Mouse (Mus musculus): ENCODE measurements around the gene Irf2bpl.

Gene Irf2bpl

DNA sequence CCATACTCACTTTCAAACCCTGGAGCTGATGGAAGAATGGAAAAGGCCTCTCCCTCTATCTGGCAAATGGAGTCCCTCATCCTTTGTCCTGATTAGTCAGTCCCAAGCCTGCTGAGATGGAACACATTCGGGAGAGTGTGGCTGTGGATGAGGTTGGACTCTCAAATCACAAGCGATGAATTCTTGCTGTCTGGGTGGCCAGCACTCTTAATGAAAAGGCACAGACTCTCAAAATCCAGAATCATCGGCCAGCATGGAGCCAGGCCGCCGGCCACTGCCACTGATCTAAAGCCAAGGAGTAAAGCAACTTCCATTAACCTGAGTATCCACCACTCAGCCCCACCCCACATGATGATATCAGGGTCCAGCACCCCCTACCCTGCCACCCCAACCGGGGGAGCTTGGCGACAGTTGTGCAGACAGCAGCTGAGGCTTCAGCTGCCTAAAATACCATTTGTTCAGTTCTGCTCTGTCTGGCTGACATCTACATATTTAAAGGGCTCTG lies 13.2 kb upstream of the Irf2bpl start:
- no peak for DNase-seq

DNA sequence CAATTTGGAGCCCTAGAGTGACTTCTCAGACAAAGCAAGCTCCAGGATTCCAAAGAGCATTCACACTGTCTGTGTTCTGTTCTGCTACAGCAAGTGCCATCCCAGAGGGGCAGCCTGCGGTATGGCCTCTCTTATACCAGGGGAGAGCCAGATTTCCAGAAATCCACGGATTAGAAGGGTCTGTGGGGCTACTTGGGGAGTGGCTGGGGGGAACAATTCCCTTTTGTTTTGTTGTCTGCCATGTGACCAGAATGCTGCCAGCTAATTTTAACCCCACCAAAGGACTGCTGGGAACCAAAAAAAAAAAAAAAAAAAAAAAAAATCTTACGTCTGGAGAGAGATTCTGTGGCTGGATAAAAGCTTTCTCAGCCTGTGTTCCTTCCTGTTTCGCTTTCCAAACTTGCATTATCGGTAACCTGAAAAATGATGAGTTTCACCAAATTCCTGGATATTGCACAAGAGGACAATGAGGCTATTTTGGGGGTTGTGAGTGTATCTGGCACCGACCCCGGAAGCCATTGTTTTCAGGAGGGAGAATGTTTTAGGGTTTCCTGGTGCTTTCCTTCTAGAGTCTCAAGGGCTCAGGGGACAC lies 12.4 kb upstream of the Irf2bpl start:
- no peak for DNase-seq

DNA sequence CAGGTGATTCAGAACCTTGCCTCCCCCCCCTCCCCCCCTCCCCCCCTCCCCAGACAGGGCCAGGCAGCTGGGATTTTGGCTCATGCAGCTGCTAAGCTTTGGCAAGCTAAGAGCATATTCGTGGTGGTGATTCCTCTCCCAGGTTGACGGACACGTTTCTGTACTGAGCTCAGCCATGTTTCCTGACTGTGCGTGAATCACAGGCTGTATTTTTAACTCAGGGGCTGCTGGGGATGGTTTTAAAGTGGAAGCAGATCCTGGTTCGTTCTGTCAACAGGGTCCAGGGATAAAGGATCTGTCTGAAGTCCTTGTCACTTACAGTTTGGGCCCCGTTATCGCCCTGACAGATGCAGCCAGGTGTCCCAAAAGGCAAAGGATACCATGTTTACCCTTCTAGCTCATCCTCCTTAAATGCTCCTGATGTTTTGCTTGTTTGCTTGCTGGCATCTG lies 11.9 kb upstream of the Irf2bpl start:
- no peak for DNase-seq

DNA sequence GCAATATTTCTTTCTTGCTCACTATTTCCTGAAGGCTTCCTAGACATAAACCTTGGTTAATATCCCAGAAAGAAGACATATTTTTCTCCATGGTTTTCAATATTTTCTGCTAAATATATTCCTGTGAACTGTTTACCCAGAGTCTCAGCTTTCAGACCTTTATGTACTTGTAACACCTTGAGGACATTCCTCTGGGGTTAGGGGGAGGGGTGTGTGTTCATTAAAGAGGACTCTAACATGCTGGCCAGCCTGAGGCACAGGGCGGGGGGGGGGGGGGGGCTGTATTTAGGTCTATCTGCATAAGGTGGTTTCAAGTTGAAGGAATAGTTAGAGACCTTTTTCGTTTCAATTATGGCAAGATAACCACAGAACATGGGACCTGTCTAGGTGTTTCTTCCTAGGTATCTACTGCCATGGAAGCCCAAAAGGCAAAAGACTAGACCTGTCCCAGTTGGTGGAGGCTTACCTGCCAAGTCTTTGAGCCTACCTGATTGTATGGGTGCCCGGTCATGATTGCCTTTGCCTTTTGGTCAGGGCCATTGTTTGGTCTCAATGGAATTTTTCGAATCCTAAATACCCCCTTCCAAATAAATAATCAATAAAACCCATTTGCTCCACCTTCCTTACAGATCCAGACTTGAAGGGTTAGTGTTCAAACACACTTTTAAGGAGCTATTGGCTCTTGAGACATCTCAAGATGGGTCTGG lies 11.3 kb upstream of the Irf2bpl start:
- DNase-seq: no peak

- no peak for DNase-seq
These were observed 10.3 kb upstream of the Irf2bpl start for GRCm38 (mm10) chr12:86894841-86895428.

DNA sequence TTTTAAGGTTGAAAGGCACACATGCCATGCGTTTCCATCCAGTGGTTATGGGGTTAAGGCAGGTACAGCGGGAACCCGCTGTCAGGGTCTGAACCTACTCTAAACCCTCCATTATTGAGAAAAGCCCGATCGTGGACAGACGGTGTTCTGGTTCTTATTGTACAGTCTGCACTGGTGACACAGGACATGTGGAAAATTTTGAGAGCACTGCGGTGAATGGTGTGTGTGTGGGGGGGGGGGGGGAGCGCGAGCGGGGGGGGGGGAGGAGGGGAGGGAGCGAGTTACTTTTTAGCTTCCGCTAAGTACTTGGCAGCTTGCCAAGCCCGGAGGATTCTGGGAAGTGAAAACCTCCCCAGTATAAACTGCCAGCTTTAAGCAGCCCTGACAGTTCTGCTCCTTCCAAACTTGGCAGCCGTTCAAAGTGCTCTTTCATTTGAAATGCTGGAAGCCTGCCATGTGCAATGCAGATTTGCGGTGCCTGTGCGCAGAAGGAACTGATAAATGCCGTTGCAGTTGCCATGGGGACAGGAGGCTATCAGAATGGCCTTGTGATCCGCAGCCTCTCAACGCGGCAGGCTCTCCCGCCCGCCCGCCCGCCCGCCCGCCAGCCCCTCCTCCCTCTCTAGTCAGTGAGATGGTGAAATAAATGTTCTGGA lies 9.7 kb upstream of the Irf2bpl start:
- DNase-seq: peak; percentile 99

GRCm38 (mm10) chr12:86893326-86894183 lies 9.0 kb upstream of the Irf2bpl start:
- peak; percentile 56 for DNase-seq

DNA sequence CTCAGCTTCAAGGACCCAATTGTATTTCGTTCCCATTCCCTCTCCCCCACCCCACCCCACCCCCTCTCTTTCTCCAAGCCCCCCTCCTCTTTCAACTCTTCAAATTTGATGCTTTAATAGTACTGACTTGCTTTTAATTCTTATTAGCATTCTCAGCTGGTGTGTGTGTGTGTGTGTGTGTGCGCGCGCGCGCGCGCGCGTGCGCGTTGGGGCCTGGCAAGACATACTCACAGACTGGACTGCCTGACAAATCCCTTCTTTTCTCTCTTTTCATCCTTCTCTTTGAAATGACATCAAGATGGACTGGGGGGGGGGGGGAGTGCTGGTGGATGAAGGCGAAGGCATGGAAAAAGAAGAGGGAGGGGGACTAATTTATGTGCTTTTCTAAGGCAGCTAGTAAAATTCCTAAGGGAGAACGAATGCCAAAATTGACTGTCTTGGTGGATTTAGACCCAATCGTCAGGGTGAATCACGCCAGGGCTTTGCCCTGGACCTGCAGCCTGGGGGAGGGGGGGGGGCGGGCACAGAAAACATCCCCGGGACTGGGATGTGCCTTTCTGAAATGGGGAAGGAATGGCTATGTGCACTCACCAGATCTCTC lies 8.2 kb upstream of the Irf2bpl start:
- peak; percentile 70 for DNase-seq

DNA sequence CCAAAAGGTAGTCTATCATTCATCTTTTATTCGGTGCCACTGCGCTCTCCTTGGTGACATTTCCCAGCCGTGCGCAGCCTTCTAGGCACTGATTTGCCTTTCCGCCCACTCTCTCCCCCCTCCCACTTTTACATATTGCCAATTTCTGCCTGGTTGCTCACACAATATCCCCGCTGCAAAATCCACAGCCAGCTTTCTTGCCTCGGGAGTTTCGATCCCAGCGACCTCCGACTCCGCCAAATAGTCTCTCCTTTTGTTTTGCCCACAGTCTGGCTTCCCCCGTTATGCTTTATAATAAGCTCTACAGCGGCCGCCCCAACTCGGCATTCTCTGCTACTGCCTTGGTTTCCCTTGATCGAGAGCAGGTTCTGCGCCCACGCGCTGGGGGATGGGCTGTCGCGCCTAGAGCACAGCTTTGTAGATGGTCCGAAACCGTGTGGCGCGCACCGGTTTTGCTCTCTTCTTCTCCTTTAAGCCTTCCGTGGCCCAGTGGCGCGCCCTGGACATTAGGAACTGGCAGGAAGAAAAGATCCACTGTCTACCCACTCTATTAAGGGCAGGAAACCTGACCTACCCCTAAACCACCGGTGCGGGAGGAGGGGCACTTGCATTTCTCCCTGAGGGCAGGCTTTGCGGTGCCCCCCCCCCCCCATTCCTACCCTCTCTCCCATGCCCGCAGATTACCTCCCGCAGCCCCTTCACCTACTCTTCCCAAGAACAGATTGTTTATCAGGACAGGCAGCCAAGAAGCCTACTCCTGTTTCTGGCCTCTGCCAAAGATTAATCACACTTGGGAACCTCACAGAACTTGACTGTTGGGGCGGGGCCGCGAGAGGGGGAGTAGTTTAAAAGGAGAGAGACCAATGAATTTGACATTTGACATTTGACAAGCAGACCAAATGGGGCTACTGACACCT lies 7.4 kb upstream of the Irf2bpl start:
- peak; percentile 91 for DNase-seq

- DNase-seq: peak; percentile 50
These were observed 6.8 kb upstream of the Irf2bpl start for GRCm38 (mm10) chr12:86891454-86891785.

GRCm38 (mm10) chr12:86890796-86891301 lies 6.3 kb upstream of the Irf2bpl start:
- peak; percentile 56 for DNase-seq

- DNase-seq: peak; percentile 67
These were observed 5.6 kb upstream of the Irf2bpl start for GRCm38 (mm10) chr12:86890091-86890720.

GRCm38 (mm10) chr12:86889103-86889644 lies 4.6 kb upstream of the Irf2bpl start:
- DNase-seq: peak; percentile 79

DNA sequence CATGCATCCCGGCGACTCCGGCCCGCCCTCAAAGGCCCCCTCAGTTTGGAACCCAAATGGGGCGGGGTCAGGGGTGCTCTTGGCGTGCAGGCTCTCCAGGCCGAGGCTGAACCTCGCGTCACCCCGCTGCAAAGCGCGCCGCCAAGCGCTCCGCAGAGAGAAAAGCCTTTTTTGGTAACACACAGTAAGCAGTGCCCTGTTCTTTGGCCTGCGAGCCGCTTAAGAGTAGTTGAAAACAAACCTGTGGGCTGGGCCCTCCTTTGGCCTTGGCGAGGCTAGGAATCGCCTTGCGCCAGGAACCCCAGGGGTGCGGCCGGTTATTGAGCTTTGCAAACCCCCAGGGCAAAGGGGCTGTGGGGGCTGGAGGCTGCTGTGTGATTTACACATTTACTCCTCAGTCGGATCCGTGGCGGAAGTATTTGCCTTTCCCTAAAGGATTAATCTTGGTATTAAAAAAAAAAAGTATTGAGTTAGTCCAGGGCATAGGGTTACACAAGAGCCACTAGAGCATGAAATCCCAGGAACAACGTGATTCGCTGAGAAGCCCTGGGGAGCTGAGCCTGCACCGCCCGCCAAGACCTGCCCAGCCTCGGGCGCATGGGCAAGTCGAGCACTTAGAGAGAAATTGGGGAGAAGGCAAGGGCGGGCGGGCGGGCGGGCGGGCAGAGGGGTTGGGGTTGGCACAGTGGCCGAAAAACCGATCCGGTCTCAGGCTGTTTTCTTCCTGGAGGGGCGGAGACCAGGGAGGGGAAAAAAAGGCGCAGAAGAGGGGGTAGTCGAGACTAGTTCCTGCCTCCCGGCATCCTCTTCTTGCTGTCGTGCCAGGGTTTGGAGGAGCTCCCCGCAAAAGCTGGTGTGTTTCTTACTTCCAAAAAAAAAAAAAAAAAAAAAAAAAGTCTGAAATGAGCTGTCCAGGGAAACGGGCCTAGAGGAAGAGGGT lies 3.8 kb upstream of the Irf2bpl start:
- DNase-seq: peak; percentile 93

DNA sequence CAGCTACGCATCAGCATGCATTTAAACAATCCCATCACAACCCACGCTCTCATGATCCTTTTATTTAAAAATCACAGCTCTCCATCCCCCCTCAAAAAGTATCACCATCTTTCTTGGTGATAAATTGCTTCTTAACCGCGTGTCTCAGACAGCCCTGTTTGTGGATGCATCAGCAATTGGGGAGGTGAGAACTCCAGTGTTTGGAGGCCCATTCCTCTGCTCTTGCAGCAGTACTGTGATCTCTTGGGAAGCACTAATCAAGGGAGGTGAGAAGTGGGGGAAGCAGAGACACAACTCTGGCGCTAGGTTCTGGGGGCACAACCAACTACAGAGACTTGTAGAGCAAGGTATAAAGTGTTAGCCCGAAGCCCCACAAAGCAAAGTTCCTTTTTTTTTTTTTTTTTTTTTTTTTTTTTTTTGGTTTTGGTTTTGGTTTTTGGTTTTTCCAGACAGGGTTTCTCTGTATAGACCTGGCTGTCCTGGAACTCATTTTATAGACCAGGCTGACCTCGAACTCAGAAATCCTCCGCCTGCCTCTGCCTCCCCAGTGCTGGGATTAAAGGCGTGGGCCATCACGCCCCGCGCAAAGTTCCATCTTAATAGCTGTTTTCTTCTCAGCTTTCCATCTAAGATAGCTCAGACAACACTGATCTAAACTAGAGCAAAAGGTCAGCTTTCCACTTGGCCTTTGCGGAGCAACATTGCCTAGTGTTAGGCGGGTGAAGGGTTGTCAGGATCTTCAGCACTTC lies 3.0 kb upstream of the Irf2bpl start:
- no peak for DNase-seq

DNA sequence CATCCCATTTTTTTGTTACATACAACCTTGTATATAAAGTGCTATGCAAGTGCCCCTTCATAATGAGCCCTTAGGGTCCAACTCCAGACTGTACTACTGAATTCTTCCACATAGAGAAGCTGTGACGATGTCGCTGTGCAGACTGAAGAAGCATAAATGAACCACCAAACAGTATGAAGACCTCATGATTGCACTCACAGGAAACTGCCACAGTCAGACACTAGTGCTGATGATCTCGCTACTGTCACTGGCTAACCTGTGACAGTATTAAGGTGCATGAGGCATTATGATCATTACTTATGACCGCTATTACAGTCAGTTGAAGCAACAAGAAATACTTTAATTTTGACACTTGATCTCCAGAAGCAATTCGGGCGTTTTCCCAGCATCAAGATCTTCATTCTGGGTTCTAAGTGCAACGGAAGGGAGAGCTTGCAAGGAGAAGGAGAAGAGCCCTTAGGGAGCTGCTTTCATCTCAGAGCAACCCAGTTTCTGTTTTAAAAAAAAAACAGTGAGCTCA lies 1.9 kb upstream of the Irf2bpl start:
- no peak for DNase-seq

DNA sequence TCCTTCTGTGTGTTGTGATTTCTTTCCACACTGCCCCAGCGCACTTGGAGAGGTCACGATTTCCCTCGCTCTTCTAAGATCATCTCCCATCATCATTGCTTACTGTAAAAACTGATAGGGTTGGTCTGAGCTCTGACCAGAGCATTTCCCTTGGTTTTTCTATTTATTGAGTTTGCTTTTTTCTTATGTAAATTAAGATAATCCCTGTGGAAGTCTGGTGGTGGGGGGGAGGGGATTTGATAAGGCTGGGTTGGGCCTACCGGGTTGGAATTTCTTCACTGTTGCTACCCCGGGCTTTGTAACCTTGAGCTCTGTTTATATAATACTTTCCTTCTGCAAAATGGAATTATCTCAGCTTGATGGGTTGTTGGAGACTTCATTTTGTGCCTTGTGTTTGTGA lies 1.1 kb upstream of the Irf2bpl start:
- DNase-seq: no peak

DNA sequence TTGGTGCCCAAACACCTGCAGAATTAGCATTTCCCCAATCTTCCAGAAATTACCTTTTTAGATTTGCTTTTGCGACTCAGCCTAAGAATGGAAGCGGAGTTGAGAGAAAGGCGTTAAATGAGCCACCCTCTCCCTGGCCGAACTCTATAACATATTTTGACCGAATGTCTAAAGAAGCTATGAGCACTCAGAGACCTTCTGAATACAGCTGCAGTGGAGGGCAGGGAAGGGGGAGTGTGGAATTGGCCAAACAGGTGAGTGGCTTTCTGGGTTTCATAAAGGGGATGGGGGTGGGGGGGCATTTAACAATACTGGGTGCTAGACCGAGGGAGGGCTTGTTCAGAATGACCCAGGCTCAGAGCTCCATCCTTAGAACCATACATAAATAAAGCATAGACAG lies 738 bp upstream of the Irf2bpl start:
- no peak for DNase-seq

Measured in kidney, postnatal 14 days (tissue).